Mouse (Mus musculus) liver, postnatal 0 days (tissue): ENCODE measurements around the gene Zfp536.

Experiments
- CTCF ChIP-seq: sonication (generic); IDR thresholded peaks from 2 replicates; pipeline ENCODE4 v1.5.1; 2016; ENCODE audit warnings: antibody characterized with exemption, low read depth
- EP300 ChIP-seq: IDR thresholded peaks from 2 replicates; pipeline ENCODE4 v1.6.1; 2016; ENCODE audit warnings: antibody characterized with exemption, low read depth, mild to moderate bottlenecking

- TF ChIP-seq CTCF (no peak), EP300 (no peak)
These were observed 4.4 kb downstream of the Zfp536 start for GRCm38 (mm10) chr7:37769004-37769403.
